Mouse (Mus musculus) midbrain, postnatal 0 days (tissue): Measurements from ENCODE around the gene Hipk2. TPM values are rescaled to one million over a fixed set of nuclear protein-coding genes. Genes with fewer than 3 reads are reported as not detected.

Experiments
- ATAC-seq: fragments of 200-750 bp; cut with Nextera tagmentation; 2 replicates; pipeline ENCODE4 v1.8.0; 2017; ENCODE audit warnings: moderate number of reproducible peaks, mild to moderate bottlenecking, moderate TSS enrichment, moderate library complexity; ENCODE audit not compliant: low FRiP score
- DNase-seq: peaks from one replicate; pipeline ENCODE4 v3.0.0-alpha.2; 2015; ENCODE audit warnings: low spot score
- H3K27ac ChIP-seq: fragments of 300-500 bp; sonication (generic); 2 replicates; pipeline ENCODE4 v1.5.1; 2014; ENCODE audit warnings: low read depth, mild to moderate bottlenecking, low read length, mixed read lengths
- H3K27me3 ChIP-seq: fragments of 300-500 bp; sonication (generic); 2 replicates; pipeline ENCODE4 v1.6.1; 2014; ENCODE audit warnings: low read length, control low read depth, mixed read lengths; ENCODE audit not compliant: insufficient read depth
- H3K36me3 ChIP-seq: fragments of 300-500 bp; sonication (generic); 2 replicates; pipeline ENCODE4 v1.6.1; 2014; ENCODE audit warnings: low read length, control low read depth, mixed read lengths; ENCODE audit not compliant: insufficient read depth
- H3K4me1 ChIP-seq: fragments of 300-500 bp; sonication (generic); 2 replicates; pipeline ENCODE4 v1.6.1; 2014; ENCODE audit warnings: mild to moderate bottlenecking, control low read depth, antibody characterized with exemption, low read length, mixed read lengths; ENCODE audit not compliant: insufficient read depth
- H3K4me2 ChIP-seq: fragments of 300-500 bp; sonication (generic); 2 replicates; pipeline ENCODE4 v1.6.1; 2014; ENCODE audit warnings: low read depth, mild to moderate bottlenecking, low read length, mixed read lengths; ENCODE audit not compliant: poor library complexity, severe bottlenecking
- H3K4me3 ChIP-seq: fragments of 300-500 bp; sonication (generic); 2 replicates; pipeline ENCODE4 v1.5.1; 2014; ENCODE audit warnings: low read depth, mild to moderate bottlenecking, low read length, moderate library complexity
- H3K9ac ChIP-seq: fragments of 300-500 bp; sonication (generic); replicated peaks from 2 replicates; pipeline ENCODE4 v1.6.1; 2014; ENCODE audit warnings: mild to moderate bottlenecking, low read length, moderate library complexity, mixed read lengths; ENCODE audit not compliant: poor library complexity, severe bottlenecking
- H3K9me3 ChIP-seq: fragments of 300-500 bp; sonication (generic); 2 replicates; pipeline ENCODE4 v1.6.1; 2016; ENCODE audit warnings: low read length, control low read depth
- CTCF ChIP-seq: IDR thresholded peaks from 2 replicates; pipeline ENCODE4 v1.5.1; 2016; ENCODE audit warnings: antibody characterized with exemption, mild to moderate bottlenecking
- WGBS: fragments of 180-500 bp; shearing (Covaris S2); extraction: QIAGEN DNeasy Blood & Tissue Kit; methylation state at CpG from one replicate; pipeline ENCODE4 v1.1.7; 2014; 5-methylcytosine and 5-hydroxymethylcytosine counted together
- polyA plus RNA-seq: library from polyadenylated mRNA; unstranded; fragments of >200 nt; fragmentation: Nextera tagmentation; extraction: Ambion mirVana; gene quantifications from 2 replicates; pipeline ENCODE4 v1.2.1, GENCODE M21; 2015
- total RNA-seq: library from RNA; depleted of rRNA; stranded (reverse); fragments of >200 nt; gene quantifications from 2 replicates; pipeline ENCODE4 v1.2.3, GENCODE M21; 2014

Hipk2 gene
- total and polyA plus RNA-seq, 2 experiments from 2014 or later = 24.3 to 71.0 TPM

- Histone ChIP-seq H3K27ac (no peak overlapping the region), H3K4me3 (no peak overlapping the region), H3K4me2 (no peak overlapping the region), H3K4me1 (peaks cover 10% of the 10 kb centered on the region), H3K9ac (no peak overlapping the region), H3K36me3 (no peaks in the 10 kb centered on the region), H3K27me3 (no peaks in the 10 kb centered on the region), H3K9me3 (no peaks in the 10 kb centered on the region)
- no peak for DNase-seq
- TF ChIP-seq CTCF = no peak
- whole genome bisulfite sequencing = 93% methylated on average over 1 of the region's 1 CpGs
- no peak for ATAC-seq
These were observed 7.0 kb downstream of the Hipk2 start for GRCm38 (mm10) chr6:38868974-38869373.

DNA sequence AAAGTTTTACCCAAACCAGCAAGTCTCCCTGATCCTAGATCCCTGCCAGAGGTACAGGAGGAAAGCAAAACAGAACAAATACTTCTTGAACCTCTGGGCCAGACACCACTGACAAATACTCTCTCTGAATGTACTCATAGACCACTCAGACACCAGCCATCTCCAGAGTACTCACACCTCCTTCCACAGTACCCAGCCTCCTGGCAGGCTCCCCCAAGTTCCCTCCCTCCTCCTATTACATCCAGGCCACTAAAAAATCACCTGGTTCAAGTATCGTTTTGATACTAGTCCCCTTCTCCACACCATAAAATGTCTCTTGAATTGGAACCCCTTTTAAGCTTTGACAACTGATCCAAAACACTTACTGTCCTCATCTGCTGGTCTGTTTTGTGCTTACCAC lies 8.7 kb downstream of the Hipk2 start:
- no peak overlapping the region for H3K27ac ChIP-seq
- DNase-seq (no peak), ATAC-seq (no peak)
- peaks cover 3% of the 10 kb centered on the region; the same call in 1 of the 2 replicates for H3K4me1 ChIP-seq
- WGBS = 57% methylated on average over 1 of the region's 1 CpGs
- no peak overlapping the region for H3K9ac ChIP-seq
- H3K4me3 ChIP-seq = no peak overlapping the region
- no peak overlapping the region for H3K4me2 ChIP-seq
- TF ChIP-seq CTCF = no peak
- no peaks in the 10 kb centered on the region for H3K36me3 ChIP-seq
- no peaks in the 10 kb centered on the region for H3K27me3 ChIP-seq
- no peaks in the 10 kb centered on the region for H3K9me3 ChIP-seq

DNA sequence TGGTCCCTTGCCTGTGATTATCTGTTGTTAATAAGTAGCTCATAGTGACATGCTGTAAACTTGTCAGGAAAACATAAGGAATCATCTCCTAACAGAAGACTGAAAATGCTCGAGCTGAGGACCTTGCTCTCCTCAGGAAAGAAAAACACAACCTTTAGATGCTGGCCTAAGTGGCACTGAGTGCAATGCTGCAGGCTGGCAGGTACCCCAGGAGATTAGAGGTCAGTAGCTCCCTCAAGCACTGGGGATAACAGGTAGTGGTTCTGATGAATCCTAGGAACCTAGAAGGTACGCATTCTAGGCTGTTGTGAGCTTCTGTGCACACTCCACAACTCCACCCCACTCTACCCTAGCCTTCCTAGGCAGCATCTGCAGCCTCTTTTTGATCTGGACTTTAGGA lies 9.2 kb downstream of the Hipk2 start:
- H3K9me3 ChIP-seq = no peaks in the 10 kb centered on the region
- no peak overlapping the region for H3K4me2 ChIP-seq
- peaks cover 3% of the 10 kb centered on the region; the same call in 1 of the 2 replicates for H3K4me1 ChIP-seq
- no peaks in the 10 kb centered on the region for H3K27me3 ChIP-seq
- DNase-seq (no peak), ATAC-seq (no peak)
- 74% methylated on average over 2 of the region's 2 CpGs for WGBS
- no peak for TF ChIP-seq CTCF
- H3K27ac ChIP-seq = no peak overlapping the region
- no peak overlapping the region for H3K9ac ChIP-seq
- no peaks in the 10 kb centered on the region for H3K36me3 ChIP-seq
- no peak overlapping the region for H3K4me3 ChIP-seq

- DNase-seq (no peak), ATAC-seq (no peak)
- Histone ChIP-seq H3K4me2 (no peak overlapping the region), H3K27ac (no peak overlapping the region), H3K36me3 (no peaks in the 10 kb centered on the region), H3K4me1 (peaks cover 3% of the 10 kb centered on the region; the same call in 1 of the 2 replicates), H3K4me3 (no peak overlapping the region), H3K27me3 (no peaks in the 10 kb centered on the region), H3K9ac (no peak overlapping the region), H3K9me3 (no peaks in the 10 kb centered on the region)
- 85% methylated on average over 1 of the region's 1 CpGs for WGBS
- no peak for TF ChIP-seq CTCF
These were observed 9.6 kb downstream of the Hipk2 start for GRCm38 (mm10) chr6:38866357-38866756.

GRCm38 (mm10) chr6:38865805-38866204 lies 10.2 kb downstream of the Hipk2 start:
- no peak for TF ChIP-seq CTCF
- no peak overlapping the region for H3K4me3 ChIP-seq
- DNase-seq (no peak), ATAC-seq (no peak)
- H3K4me2 ChIP-seq = no peak overlapping the region
- no peak overlapping the region for H3K27ac ChIP-seq
- H3K27me3 ChIP-seq = no peaks in the 10 kb centered on the region
- H3K4me1 ChIP-seq = peaks cover 3% of the 10 kb centered on the region; the same call in 1 of the 2 replicates
- no peak overlapping the region for H3K9ac ChIP-seq
- H3K36me3 ChIP-seq = no peaks in the 10 kb centered on the region
- no peaks in the 10 kb centered on the region for H3K9me3 ChIP-seq

DNA sequence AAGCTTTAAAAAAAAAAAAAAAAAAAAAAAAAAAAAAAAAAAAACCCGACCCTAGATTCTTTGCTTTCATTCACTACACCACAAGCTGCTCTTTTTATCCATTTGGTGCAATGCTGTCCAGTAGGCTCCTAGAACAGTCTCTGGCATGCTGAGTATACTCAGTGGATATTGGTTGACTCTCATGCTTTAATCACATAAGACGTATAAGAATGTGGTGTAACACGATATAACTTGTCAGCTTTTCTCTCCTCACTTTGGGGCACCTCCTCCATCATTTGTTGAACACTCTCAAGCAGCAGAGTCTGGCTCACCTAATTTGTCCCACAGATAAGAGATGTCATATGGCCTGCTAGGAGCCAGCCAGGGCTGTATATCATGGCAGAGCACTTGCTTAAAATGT lies 12.4 kb downstream of the Hipk2 start:
- no peaks in the 10 kb centered on the region for H3K4me1 ChIP-seq
- TF ChIP-seq CTCF = no peak
- DNase-seq (no peak), ATAC-seq (no peak)
- H3K27ac ChIP-seq = no peak overlapping the region
- no peak overlapping the region for H3K9ac ChIP-seq
- H3K36me3 ChIP-seq = no peaks in the 10 kb centered on the region
- H3K4me2 ChIP-seq = no peak overlapping the region
- no peaks in the 10 kb centered on the region for H3K9me3 ChIP-seq
- 54% methylated on average over 3 of the region's 3 CpGs for WGBS
- H3K27me3 ChIP-seq = no peaks in the 10 kb centered on the region
- H3K4me3 ChIP-seq = no peak overlapping the region
